Mouse (Mus musculus): ENCODE results near the gene Hmcn2. TPM values are rescaled to one million over a fixed set of nuclear protein-coding genes. Genes with fewer than 3 reads are reported as not detected.

Hmcn2 gene
- polyA plus RNA-seq, 1 experiment from 2014 or later = 1.2 TPM

DNA sequence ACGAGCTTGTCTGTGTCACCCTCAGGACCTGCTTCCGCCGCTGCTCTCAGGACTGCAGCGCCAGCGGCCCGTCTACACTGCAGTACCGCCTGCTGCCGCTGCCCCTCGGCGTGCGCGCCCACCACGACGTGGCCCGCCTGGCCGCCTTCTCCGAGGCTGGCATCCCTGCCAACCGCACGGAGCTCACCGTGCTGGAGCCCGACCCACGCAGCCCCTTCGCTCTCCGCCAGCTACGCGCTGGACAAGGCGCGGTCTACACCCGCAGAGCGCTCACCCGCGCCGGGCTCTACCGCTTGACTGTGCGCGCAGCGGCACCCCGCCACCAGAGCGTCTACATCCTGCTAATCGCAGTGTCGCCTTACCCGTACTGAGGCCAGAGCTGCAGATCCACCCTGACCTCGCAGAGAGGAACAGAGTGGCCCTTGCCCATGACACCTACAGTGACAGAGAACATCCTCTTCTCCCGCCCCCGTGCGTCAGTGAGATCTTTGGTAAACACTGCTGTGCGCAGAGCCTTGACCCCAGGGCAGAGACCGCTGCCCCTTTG lies 145.9 kb downstream of the Hmcn2 start:
- ATAC-seq (ENCODE audit: low read depth) = peak; percentile 64
- H3K27ac ChIP-seq (ENCODE audit: low read length) = peak overlapping the region; percentile 86
- H3K9me3 ChIP-seq (replicated peaks; ENCODE audit: control insufficient read depth, low read length) = no peaks in the 10 kb centered on the region
- H3K4me2 ChIP-seq (ENCODE audit: low read depth, low read length) = peak overlapping the region; percentile 43
- H3K4me1 ChIP-seq (ENCODE audit: control insufficient read depth, low read depth, low read length) = peaks cover 3% of the 10 kb centered on the region
- peak overlapping the region; percentile 49 for H3K9ac ChIP-seq (ENCODE audit: low read depth, low read length)
- peaks cover 9% of the 10 kb centered on the region for H3K27me3 ChIP-seq (ENCODE audit: control insufficient read depth, insufficient read depth, low read depth, low read length)
- WGBS (ENCODE audit: insufficient replicate concordance) = 2% methylated on average over 48 of the region's 48 CpGs
- no peaks in the 10 kb centered on the region for H3K36me3 ChIP-seq (ENCODE audit: control insufficient read depth, insufficient read depth)
- peak overlapping the region; percentile 47 for H3K4me3 ChIP-seq (ENCODE audit: low read depth, low read length)

DNA sequence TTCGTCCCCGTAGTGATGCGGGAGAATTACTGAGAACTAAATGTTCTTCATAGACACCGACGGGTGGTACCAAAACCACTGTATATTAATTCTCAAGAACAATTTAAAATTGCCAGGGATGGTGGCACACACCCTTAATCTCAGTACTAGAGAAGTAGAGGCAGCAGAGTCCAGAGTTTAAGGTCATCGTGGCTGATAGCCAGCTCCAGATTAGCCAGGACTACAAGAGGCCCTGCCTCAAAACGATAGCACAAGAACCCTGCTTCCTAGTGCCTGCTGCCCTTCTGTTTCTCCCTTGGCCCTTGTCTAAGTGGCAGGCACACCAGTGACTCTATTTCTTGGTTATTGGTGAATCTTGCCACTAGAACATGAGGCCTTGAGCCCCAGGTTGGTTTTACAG lies 146.7 kb downstream of the Hmcn2 start:
- ATAC-seq (ENCODE audit: low read depth) = no peak
- Histone ChIP-seq H3K9ac (ENCODE audit: low read depth, low read length) (no peak overlapping the region), H3K36me3 (ENCODE audit: control insufficient read depth, insufficient read depth) (no peaks in the 10 kb centered on the region), H3K9me3 (replicated peaks; ENCODE audit: control insufficient read depth, low read length) (no peaks in the 10 kb centered on the region), H3K4me3 (ENCODE audit: low read depth, low read length) (no peak overlapping the region), H3K4me1 (ENCODE audit: control insufficient read depth, low read depth, low read length) (peaks cover 4% of the 10 kb centered on the region), H3K4me2 (ENCODE audit: low read depth, low read length) (no peak overlapping the region), H3K27ac (ENCODE audit: low read length) (peak overlapping the region; percentile 58), H3K27me3 (ENCODE audit: control insufficient read depth, insufficient read depth, low read depth, low read length) (peaks cover 9% of the 10 kb centered on the region)
- WGBS (ENCODE audit: insufficient replicate concordance) = 60% methylated on average over 7 of the region's 7 CpGs

DNA sequence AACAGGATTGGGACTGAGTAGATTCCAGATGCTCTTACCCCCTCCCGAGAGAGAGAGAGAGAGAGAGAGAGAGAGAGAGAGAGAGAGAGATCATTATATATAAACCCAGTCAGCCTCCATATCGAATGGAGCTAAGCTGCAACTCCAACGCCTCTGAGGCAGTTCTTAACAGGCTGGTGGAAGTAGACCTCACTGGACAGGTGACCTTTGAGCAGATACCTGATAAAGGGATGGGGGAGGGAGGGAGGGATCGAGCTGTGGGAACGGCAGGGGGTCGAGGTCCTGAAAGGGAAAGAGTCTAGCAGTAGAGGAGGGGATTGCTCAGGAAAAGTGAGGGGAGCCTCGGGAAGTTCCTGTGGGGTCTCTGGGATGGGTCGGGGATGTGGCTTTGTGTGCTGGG lies 147.8 kb downstream of the Hmcn2 start:
- Histone ChIP-seq H3K9ac (ENCODE audit: low read depth, low read length) (no peak overlapping the region), H3K27me3 (ENCODE audit: control insufficient read depth, insufficient read depth, low read depth, low read length) (peaks cover 9% of the 10 kb centered on the region), H3K4me3 (ENCODE audit: low read depth, low read length) (no peak overlapping the region), H3K4me2 (ENCODE audit: low read depth, low read length) (no peak overlapping the region), H3K27ac (ENCODE audit: low read length) (peak overlapping the region; percentile 42; the same call in 1 of the 2 replicates), H3K36me3 (ENCODE audit: control insufficient read depth, insufficient read depth) (no peaks in the 10 kb centered on the region), H3K4me1 (ENCODE audit: control insufficient read depth, low read depth, low read length) (peaks cover 4% of the 10 kb centered on the region), H3K9me3 (replicated peaks; ENCODE audit: control insufficient read depth, low read length) (no peaks in the 10 kb centered on the region)
- ATAC-seq (ENCODE audit: low read depth) = no peak
- 37% methylated on average over 8 of the region's 8 CpGs for WGBS (ENCODE audit: insufficient replicate concordance)

DNA sequence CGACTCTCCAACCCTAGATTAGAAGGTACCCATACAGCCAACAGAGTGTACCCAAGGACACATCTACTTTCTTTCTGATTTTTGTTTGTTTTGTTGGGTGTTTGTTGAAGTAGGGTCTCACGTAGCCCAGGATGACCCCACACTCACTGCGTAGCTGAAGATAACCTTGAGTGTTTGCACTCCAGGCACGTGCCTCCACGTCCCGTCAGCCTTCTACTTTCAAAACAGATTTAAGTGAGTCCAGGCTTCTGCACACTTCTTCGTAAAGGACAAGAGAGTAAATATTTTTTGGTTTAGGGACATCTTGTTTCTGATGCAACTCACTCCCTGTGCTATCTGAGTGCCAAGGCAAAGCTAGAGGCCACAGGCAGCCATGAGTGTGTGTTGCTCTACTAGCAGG lies 149.0 kb downstream of the Hmcn2 start:
- Histone ChIP-seq H3K9ac (ENCODE audit: low read depth, low read length) (no peak overlapping the region), H3K36me3 (ENCODE audit: control insufficient read depth, insufficient read depth) (no peaks in the 10 kb centered on the region), H3K27ac (ENCODE audit: low read length) (peak overlapping the region; percentile 77), H3K4me2 (ENCODE audit: low read depth, low read length) (no peak overlapping the region), H3K9me3 (replicated peaks; ENCODE audit: control insufficient read depth, low read length) (no peaks in the 10 kb centered on the region), H3K4me1 (ENCODE audit: control insufficient read depth, low read depth, low read length) (peaks cover 4% of the 10 kb centered on the region), H3K27me3 (ENCODE audit: control insufficient read depth, insufficient read depth, low read depth, low read length) (peaks cover 9% of the 10 kb centered on the region), H3K4me3 (ENCODE audit: low read depth, low read length) (no peak overlapping the region)
- ATAC-seq (ENCODE audit: low read depth) = no peak
- 56% methylated on average over 7 of the region's 7 CpGs for WGBS (ENCODE audit: insufficient replicate concordance)

DNA sequence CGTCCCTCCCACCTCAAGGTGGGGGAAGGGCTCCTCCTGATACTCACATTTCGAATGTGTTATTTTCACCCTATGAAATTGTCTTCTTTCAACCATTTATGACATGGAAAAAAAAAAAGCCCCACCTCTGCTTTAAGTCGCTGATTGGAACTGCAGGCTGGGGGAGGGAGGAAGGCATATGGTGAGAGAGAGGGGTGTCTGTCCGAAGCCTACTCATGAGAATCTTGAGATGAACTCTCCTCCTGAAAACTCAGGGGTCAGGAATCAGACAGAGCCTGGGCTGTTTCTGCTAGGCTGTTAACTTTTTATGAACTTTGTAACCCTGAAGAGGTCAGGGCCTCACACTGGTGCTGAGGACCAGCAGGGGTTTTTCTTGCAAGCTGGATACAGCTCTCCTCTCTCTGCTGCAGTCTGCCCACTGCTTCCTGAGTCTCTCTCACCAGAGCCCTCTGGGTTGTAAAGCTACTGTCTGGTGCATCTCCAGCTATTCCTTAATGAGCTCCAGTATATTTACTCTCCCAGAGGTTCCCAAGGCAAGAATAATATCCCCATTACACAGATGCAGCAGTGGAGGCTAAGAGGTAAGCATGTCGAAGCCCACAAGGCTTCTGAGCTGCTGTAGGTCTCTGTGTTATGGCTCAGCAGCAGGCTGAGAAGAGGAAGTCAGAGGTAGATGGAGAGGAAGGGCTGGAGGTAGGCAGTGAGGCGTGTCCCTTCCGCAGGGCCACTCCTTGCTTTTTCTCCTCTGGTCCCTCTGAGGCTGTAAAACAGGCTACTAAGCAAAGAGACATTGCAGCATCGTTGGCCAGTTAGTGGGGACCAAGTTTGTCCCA lies 149.7 kb downstream of the Hmcn2 start:
- Histone ChIP-seq H3K4me1 (ENCODE audit: control insufficient read depth, low read depth, low read length) (peaks cover 4% of the 10 kb centered on the region), H3K4me2 (ENCODE audit: low read depth, low read length) (no peak overlapping the region), H3K4me3 (ENCODE audit: low read depth, low read length) (no peak overlapping the region), H3K27ac (ENCODE audit: low read length) (peak overlapping the region; percentile 77), H3K9ac (ENCODE audit: low read depth, low read length) (no peak overlapping the region), H3K27me3 (ENCODE audit: control insufficient read depth, insufficient read depth, low read depth, low read length) (peaks cover 13% of the 10 kb centered on the region), H3K9me3 (replicated peaks; ENCODE audit: control insufficient read depth, low read length) (no peaks in the 10 kb centered on the region), H3K36me3 (ENCODE audit: control insufficient read depth, insufficient read depth) (no peaks in the 10 kb centered on the region)
- ATAC-seq (ENCODE audit: low read depth) = no peak
- WGBS (ENCODE audit: insufficient replicate concordance) = 19% methylated on average over 8 of the region's 8 CpGs

DNA sequence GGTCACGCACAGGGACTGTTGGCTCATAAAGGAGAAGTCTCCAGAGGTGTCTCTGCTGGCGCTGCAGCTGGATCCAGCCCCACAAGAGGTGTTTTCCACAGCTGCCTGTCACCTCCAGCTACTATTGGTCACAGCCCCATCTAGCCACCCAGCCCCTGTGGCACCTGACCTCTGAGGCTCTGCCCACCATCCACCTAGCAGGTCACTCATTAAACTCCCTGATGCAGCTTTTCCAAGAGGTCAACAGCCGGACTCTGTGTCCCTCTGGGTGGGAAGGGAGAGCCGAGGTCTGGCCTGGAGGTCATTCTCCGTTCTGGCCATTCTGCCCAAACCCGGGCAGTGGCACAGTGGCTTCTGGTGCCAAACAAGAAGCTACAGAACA lies 150.3 kb downstream of the Hmcn2 start:
- peaks cover 4% of the 10 kb centered on the region for H3K4me1 ChIP-seq (ENCODE audit: control insufficient read depth, low read depth, low read length)
- H3K27me3 ChIP-seq (ENCODE audit: control insufficient read depth, insufficient read depth, low read depth, low read length) = peaks cover 13% of the 10 kb centered on the region
- WGBS (ENCODE audit: insufficient replicate concordance) = 40% methylated on average over 6 of the region's 6 CpGs
- H3K4me2 ChIP-seq (ENCODE audit: low read depth, low read length) = no peak overlapping the region
- 0 out of 2 replicates have a peak overlapping the region, but pooled peaks have one; percentile 15 for H3K9ac ChIP-seq (ENCODE audit: low read depth, low read length)
- ATAC-seq (ENCODE audit: low read depth) = peak; percentile 80
- no peaks in the 10 kb centered on the region for H3K36me3 ChIP-seq (ENCODE audit: control insufficient read depth, insufficient read depth)
- H3K4me3 ChIP-seq (ENCODE audit: low read depth, low read length) = no peak overlapping the region
- H3K27ac ChIP-seq (ENCODE audit: low read length) = peak overlapping the region; percentile 83
- H3K9me3 ChIP-seq (replicated peaks; ENCODE audit: control insufficient read depth, low read length) = no peaks in the 10 kb centered on the region

DNA sequence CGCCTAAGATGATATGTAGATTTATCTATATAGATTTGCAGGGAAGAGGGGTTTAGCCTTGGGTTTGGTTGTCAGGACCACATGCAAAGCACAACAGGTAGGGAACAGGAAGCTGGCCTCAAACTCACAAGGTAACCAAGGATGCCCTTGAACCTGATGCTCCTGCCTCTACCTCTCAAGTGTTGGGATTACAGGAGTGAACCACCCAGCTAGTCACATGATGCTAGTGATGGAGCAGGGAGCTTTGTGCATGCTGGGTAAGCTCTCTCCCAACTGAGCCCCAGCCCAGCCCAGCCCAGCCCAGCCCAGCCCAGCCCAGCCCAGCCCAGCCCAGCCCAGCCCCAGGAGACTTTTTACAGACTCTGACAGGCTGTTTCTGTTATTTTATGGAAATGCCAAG lies 153.2 kb downstream of the Hmcn2 start:
- no peak overlapping the region for H3K27ac ChIP-seq (ENCODE audit: low read length)
- H3K4me3 ChIP-seq (ENCODE audit: low read depth, low read length) = no peak overlapping the region
- no peaks in the 10 kb centered on the region for H3K36me3 ChIP-seq (ENCODE audit: control insufficient read depth, insufficient read depth)
- ATAC-seq (ENCODE audit: low read depth) = no peak
- peaks cover 4% of the 10 kb centered on the region; the same call in 1 of the 2 replicates for H3K27me3 ChIP-seq (ENCODE audit: control insufficient read depth, insufficient read depth, low read depth, low read length)
- no peak overlapping the region for H3K4me2 ChIP-seq (ENCODE audit: low read depth, low read length)
- WGBS (ENCODE audit: insufficient replicate concordance) = 42% methylated on average over 1 of the region's 1 CpGs
- no peaks in the 10 kb centered on the region for H3K9me3 ChIP-seq (replicated peaks; ENCODE audit: control insufficient read depth, low read length)
- no peak overlapping the region for H3K9ac ChIP-seq (ENCODE audit: low read depth, low read length)
- H3K4me1 ChIP-seq (ENCODE audit: control insufficient read depth, low read depth, low read length) = peaks cover 2% of the 10 kb centered on the region

DNA sequence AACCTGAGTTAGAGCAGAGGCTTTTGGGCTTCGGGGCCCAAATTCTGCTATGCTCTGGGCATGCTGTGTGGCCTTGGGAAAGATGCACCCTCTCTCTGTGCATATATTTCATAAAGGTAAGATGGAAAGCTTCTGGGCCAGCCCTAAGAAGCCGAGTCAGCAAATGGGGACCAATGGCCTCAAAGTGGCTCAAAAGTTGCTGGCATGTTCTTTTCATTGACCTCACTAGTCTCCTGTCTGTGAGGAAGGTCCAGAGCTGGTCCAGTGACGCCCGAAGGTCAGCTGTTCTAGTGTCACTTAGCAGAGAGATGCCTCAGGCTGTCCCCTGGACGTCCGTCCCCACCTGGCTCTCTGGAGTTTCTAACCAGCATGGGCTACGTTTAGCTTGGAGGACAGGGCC lies 154.6 kb downstream of the Hmcn2 start:
- Histone ChIP-seq H3K36me3 (ENCODE audit: control insufficient read depth, insufficient read depth) (no peaks in the 10 kb centered on the region), H3K4me1 (ENCODE audit: control insufficient read depth, low read depth, low read length) (peaks cover 2% of the 10 kb centered on the region), H3K27ac (ENCODE audit: low read length) (no peak overlapping the region), H3K4me3 (ENCODE audit: low read depth, low read length) (no peak overlapping the region), H3K27me3 (ENCODE audit: control insufficient read depth, insufficient read depth, low read depth, low read length) (peaks cover 4% of the 10 kb centered on the region; the same call in 1 of the 2 replicates), H3K9me3 (replicated peaks; ENCODE audit: control insufficient read depth, low read length) (no peaks in the 10 kb centered on the region), H3K9ac (ENCODE audit: low read depth, low read length) (no peak overlapping the region), H3K4me2 (ENCODE audit: low read depth, low read length) (no peak overlapping the region)
- ATAC-seq (ENCODE audit: low read depth) = no peak
- 77% methylated on average over 7 of the region's 7 CpGs for WGBS (ENCODE audit: insufficient replicate concordance)

DNA sequence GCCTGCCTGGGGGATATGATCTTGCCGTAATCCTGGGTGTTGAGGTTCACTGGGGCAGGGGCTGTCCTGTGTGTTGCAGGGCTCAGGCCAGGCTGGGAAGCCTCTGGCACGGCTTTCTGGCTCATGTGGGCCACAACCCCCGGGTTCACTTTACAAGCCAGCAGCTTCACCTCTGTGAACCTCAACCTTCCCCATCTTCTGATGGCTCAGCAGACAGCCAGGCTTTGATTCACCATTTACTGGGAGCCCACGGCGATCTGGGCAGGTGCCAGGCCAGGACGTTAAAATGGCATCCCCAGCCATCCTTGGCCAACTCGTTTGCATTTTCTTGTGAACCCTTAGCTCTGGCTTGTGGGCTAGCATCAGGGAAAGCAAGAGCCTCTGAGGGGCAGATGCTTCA lies 155.3 kb downstream of the Hmcn2 start:
- H3K36me3 ChIP-seq (ENCODE audit: control insufficient read depth, insufficient read depth) = no peaks in the 10 kb centered on the region
- H3K4me3 ChIP-seq (ENCODE audit: low read depth, low read length) = peak overlapping the region; percentile 63
- 32% methylated on average over 7 of the region's 7 CpGs for WGBS (ENCODE audit: insufficient replicate concordance)
- no peak for ATAC-seq (ENCODE audit: low read depth)
- H3K4me1 ChIP-seq (ENCODE audit: control insufficient read depth, low read depth, low read length) = peaks cover 2% of the 10 kb centered on the region
- no peaks in the 10 kb centered on the region for H3K9me3 ChIP-seq (replicated peaks; ENCODE audit: control insufficient read depth, low read length)
- H3K9ac ChIP-seq (ENCODE audit: low read depth, low read length) = 0 out of 2 replicates have a peak overlapping the region, but pooled peaks have one; percentile 16
- H3K27ac ChIP-seq (ENCODE audit: low read length) = no peak overlapping the region
- peaks cover 4% of the 10 kb centered on the region; the same call in 1 of the 2 replicates for H3K27me3 ChIP-seq (ENCODE audit: control insufficient read depth, insufficient read depth, low read depth, low read length)
- peak overlapping the region; percentile 65 for H3K4me2 ChIP-seq (ENCODE audit: low read depth, low read length)

Data from liver, embryonic 16.5 days (tissue).